Mouse (Mus musculus): ENCODE measurements around the gene T. TPM values are rescaled to one million over a fixed set of nuclear protein-coding genes. Genes with fewer than 3 reads are reported as not detected.

The T gene
- polyA plus RNA-seq, 1 experiment from 2014 or later, result 1.1 TPM

- Histone ChIP-seq H3K27me3 (ENCODE audit: control insufficient read depth, insufficient read depth, low read length) (no peaks in the 10 kb centered on the region), H3K36me3 (ENCODE audit: control insufficient read depth, insufficient read depth, low read length) (no peaks in the 10 kb centered on the region), H3K27ac (replicated peaks; ENCODE audit: low read depth, low read length) (no peak overlapping the region), H3K9me3 (ENCODE audit: control insufficient read depth, low read length) (no peaks in the 10 kb centered on the region), H3K4me2 (ENCODE audit: low read depth, severe bottlenecking) (no peak overlapping the region), H3K4me1 (ENCODE audit: control insufficient read depth, insufficient read depth, low read length) (no peaks in the 10 kb centered on the region), H3K4me3 (ENCODE audit: low read depth, low read length) (no peak overlapping the region), H3K9ac (ENCODE audit: low read length) (no peak overlapping the region)
- WGBS, result 58% methylated on average over 3 of the region's 3 CpGs
- no peak for DNase-seq (ENCODE audit: low spot score)
- ATAC-seq (ENCODE audit: insufficient number of reproducible peaks, low FRiP score, low TSS enrichment, low read depth), result no peak
Observed at GRCm38 (mm10) chr17:8444062-8444461, 9.8 kb downstream of the T start.

DNA sequence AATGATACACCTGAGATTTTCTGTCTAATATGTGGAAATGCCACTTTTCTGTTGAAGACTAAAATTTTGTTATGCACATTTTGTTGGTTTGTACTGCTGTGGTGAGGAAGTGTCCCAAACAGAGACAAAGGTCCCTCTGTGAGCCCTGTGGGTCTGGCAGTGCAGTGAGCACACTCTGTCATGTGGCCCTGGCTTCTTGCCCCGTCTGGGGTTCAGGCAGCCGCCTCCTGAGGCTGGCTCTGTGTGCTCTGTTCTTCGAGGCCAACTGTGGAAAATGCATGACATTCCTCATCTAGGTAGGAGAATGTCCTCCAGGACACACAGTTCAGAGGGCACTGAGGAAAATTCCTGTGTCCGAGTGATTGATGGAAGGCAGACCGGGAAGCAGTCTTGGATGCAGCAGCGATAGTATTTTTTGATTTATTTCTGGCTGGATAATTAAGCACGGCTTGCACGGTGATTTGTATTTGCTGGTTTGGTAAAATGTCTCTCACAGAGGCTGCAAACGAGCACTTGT lies 13.5 kb downstream of the T start:
- DNase-seq (ENCODE audit: low spot score), result no peak
- no peak overlapping the region for H3K27ac ChIP-seq (replicated peaks; ENCODE audit: low read depth, low read length)
- H3K27me3 ChIP-seq (ENCODE audit: control insufficient read depth, insufficient read depth, low read length), result no peaks in the 10 kb centered on the region
- H3K9me3 ChIP-seq (ENCODE audit: control insufficient read depth, low read length), result no peaks in the 10 kb centered on the region
- no peaks in the 10 kb centered on the region for H3K4me1 ChIP-seq (ENCODE audit: control insufficient read depth, insufficient read depth, low read length)
- H3K4me3 ChIP-seq (ENCODE audit: low read depth, low read length), result no peak overlapping the region
- no peak overlapping the region for H3K9ac ChIP-seq (ENCODE audit: low read length)
- no peak for ATAC-seq (ENCODE audit: insufficient number of reproducible peaks, low FRiP score, low TSS enrichment, low read depth)
- 17% methylated on average over 9 of the region's 9 CpGs for WGBS
- H3K4me2 ChIP-seq (ENCODE audit: low read depth, severe bottlenecking), result no peak overlapping the region
- no peaks in the 10 kb centered on the region for H3K36me3 ChIP-seq (ENCODE audit: control insufficient read depth, insufficient read depth, low read length)

- Histone ChIP-seq H3K36me3 (ENCODE audit: control insufficient read depth, insufficient read depth, low read length) (no peaks in the 10 kb centered on the region), H3K27ac (replicated peaks; ENCODE audit: low read depth, low read length) (no peak overlapping the region), H3K9ac (ENCODE audit: low read length) (no peak overlapping the region), H3K4me3 (ENCODE audit: low read depth, low read length) (no peak overlapping the region), H3K4me1 (ENCODE audit: control insufficient read depth, insufficient read depth, low read length) (no peaks in the 10 kb centered on the region), H3K27me3 (ENCODE audit: control insufficient read depth, insufficient read depth, low read length) (no peaks in the 10 kb centered on the region), H3K4me2 (ENCODE audit: low read depth, severe bottlenecking) (no peak overlapping the region), H3K9me3 (ENCODE audit: control insufficient read depth, low read length) (no peaks in the 10 kb centered on the region)
- ATAC-seq (ENCODE audit: insufficient number of reproducible peaks, low FRiP score, low TSS enrichment, low read depth), result no peak
- no peak for DNase-seq (ENCODE audit: low spot score)
- WGBS, result 56% methylated on average over 3 of the region's 3 CpGs
Observed at GRCm38 (mm10) chr17:8448324-8448723, 14.1 kb downstream of the T start.

GRCm38 (mm10) chr17:8455196-8455595 lies 21.0 kb downstream of the T start:
- Histone ChIP-seq H3K9me3 (ENCODE audit: control insufficient read depth, low read length) (no peaks in the 10 kb centered on the region; the same call in 1 of the 2 replicates), H3K27me3 (ENCODE audit: control insufficient read depth, insufficient read depth, low read length) (no peaks in the 10 kb centered on the region), H3K4me3 (ENCODE audit: low read depth, low read length) (no peak overlapping the region), H3K4me1 (ENCODE audit: control insufficient read depth, insufficient read depth, low read length) (no peaks in the 10 kb centered on the region), H3K36me3 (ENCODE audit: control insufficient read depth, insufficient read depth, low read length) (no peaks in the 10 kb centered on the region), H3K9ac (ENCODE audit: low read length) (no peak overlapping the region), H3K27ac (replicated peaks; ENCODE audit: low read depth, low read length) (no peak overlapping the region), H3K4me2 (ENCODE audit: low read depth, severe bottlenecking) (no peak overlapping the region)
- WGBS, result 57% methylated on average over 6 of the region's 6 CpGs
- no peak for DNase-seq (ENCODE audit: low spot score)
- no peak for ATAC-seq (ENCODE audit: insufficient number of reproducible peaks, low FRiP score, low TSS enrichment, low read depth)

DNA sequence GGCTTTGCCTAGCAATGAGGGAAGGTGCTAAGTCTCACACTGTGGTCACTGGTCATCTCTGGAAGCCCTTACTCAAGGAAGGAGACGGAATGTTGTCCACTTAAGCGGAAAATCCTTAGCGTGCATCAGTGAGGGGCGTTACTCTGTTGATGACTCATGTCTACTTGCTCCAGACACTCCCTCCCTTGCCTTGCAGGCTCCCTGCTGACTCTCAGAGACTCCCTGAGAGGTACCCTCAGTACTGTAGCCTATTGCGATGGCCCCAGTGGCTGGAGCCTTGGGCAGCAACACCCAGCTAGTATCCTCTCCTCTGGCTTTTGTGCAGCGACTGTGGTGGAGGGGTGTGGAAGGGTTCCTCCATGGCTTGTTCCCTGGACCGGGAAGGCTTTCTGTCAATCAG lies 21.4 kb downstream of the T start:
- Histone ChIP-seq H3K36me3 (ENCODE audit: control insufficient read depth, insufficient read depth, low read length) (no peaks in the 10 kb centered on the region), H3K4me3 (ENCODE audit: low read depth, low read length) (no peak overlapping the region), H3K27me3 (ENCODE audit: control insufficient read depth, insufficient read depth, low read length) (no peaks in the 10 kb centered on the region), H3K9me3 (ENCODE audit: control insufficient read depth, low read length) (no peaks in the 10 kb centered on the region; the same call in 1 of the 2 replicates), H3K4me2 (ENCODE audit: low read depth, severe bottlenecking) (no peak overlapping the region), H3K27ac (replicated peaks; ENCODE audit: low read depth, low read length) (no peak overlapping the region), H3K9ac (ENCODE audit: low read length) (no peak overlapping the region), H3K4me1 (ENCODE audit: control insufficient read depth, insufficient read depth, low read length) (no peaks in the 10 kb centered on the region)
- 75% methylated on average over 7 of the region's 7 CpGs for WGBS
- DNase-seq (ENCODE audit: low spot score) (no peak), ATAC-seq (ENCODE audit: insufficient number of reproducible peaks, low FRiP score, low TSS enrichment, low read depth) (no peak)

GRCm38 (mm10) chr17:8456856-8457460 lies 22.7 kb downstream of the T start:
- H3K4me2 ChIP-seq (ENCODE audit: low read depth, severe bottlenecking), result no peak overlapping the region
- no peaks in the 10 kb centered on the region for H3K36me3 ChIP-seq (ENCODE audit: control insufficient read depth, insufficient read depth, low read length)
- DNase-seq (ENCODE audit: low spot score) (no peak), ATAC-seq (ENCODE audit: insufficient number of reproducible peaks, low FRiP score, low TSS enrichment, low read depth) (no peak)
- 65% methylated on average over 9 of the region's 9 CpGs for WGBS
- no peaks in the 10 kb centered on the region; the same call in 1 of the 2 replicates for H3K9me3 ChIP-seq (ENCODE audit: control insufficient read depth, low read length)
- H3K4me3 ChIP-seq (ENCODE audit: low read depth, low read length), result no peak overlapping the region
- H3K27ac ChIP-seq (replicated peaks; ENCODE audit: low read depth, low read length), result no peak overlapping the region
- no peaks in the 10 kb centered on the region for H3K4me1 ChIP-seq (ENCODE audit: control insufficient read depth, insufficient read depth, low read length)
- no peaks in the 10 kb centered on the region for H3K27me3 ChIP-seq (ENCODE audit: control insufficient read depth, insufficient read depth, low read length)
- no peak overlapping the region for H3K9ac ChIP-seq (ENCODE audit: low read length)

DNA sequence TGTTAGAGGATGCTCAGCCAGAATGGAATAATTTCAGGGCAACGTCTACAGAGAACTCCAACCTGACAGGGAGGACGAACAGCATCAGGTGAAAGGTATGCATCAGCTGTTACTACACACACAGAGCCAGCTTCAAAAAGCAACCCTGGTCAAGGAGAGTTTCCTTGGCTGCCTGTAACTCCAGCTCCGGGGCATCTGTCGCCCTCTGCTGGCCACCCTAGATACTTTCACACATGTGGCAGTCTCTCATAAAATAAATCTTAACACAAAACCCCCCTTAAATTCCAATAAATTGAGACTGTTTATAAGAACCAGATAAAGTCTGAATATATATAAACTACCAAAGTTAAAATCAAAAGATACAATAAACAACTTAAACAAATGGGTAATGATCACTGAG lies 27.3 kb downstream of the T start:
- 4% methylated on average over 4 of the region's 4 CpGs for WGBS
- Histone ChIP-seq H3K4me1 (ENCODE audit: control insufficient read depth, insufficient read depth, low read length) (no peaks in the 10 kb centered on the region), H3K9ac (ENCODE audit: low read length) (no peak overlapping the region), H3K36me3 (ENCODE audit: control insufficient read depth, insufficient read depth, low read length) (no peaks in the 10 kb centered on the region), H3K27me3 (ENCODE audit: control insufficient read depth, insufficient read depth, low read length) (peaks cover 2% of the 10 kb centered on the region; the same call in 1 of the 2 replicates), H3K27ac (replicated peaks; ENCODE audit: low read depth, low read length) (no peak overlapping the region), H3K4me3 (ENCODE audit: low read depth, low read length) (no peak overlapping the region), H3K4me2 (ENCODE audit: low read depth, severe bottlenecking) (no peak overlapping the region), H3K9me3 (ENCODE audit: control insufficient read depth, low read length) (no peaks in the 10 kb centered on the region)
- DNase-seq (ENCODE audit: low spot score), result peak; percentile 78
- ATAC-seq (ENCODE audit: insufficient number of reproducible peaks, low FRiP score, low TSS enrichment, low read depth), result no peak

- DNase-seq (ENCODE audit: low spot score) (peak; percentile 85), ATAC-seq (ENCODE audit: insufficient number of reproducible peaks, low FRiP score, low TSS enrichment, low read depth) (peak; percentile 26; the same call in 1 of the 2 replicates)
- no peak overlapping the region for H3K27ac ChIP-seq (replicated peaks; ENCODE audit: low read depth, low read length)
- no peak overlapping the region for H3K9ac ChIP-seq (ENCODE audit: low read length)
- H3K9me3 ChIP-seq (ENCODE audit: control insufficient read depth, low read length), result no peaks in the 10 kb centered on the region
- H3K4me2 ChIP-seq (ENCODE audit: low read depth, severe bottlenecking), result no peak overlapping the region
- H3K36me3 ChIP-seq (ENCODE audit: control insufficient read depth, insufficient read depth, low read length), result no peaks in the 10 kb centered on the region
- no peak overlapping the region for H3K4me3 ChIP-seq (ENCODE audit: low read depth, low read length)
- 25% methylated on average over 9 of the region's 9 CpGs for WGBS
- no peaks in the 10 kb centered on the region for H3K4me1 ChIP-seq (ENCODE audit: control insufficient read depth, insufficient read depth, low read length)
- peaks cover 2% of the 10 kb centered on the region for H3K27me3 ChIP-seq (ENCODE audit: control insufficient read depth, insufficient read depth, low read length)
Observed at GRCm38 (mm10) chr17:8463482-8464128, 29.4 kb downstream of the T start.

All from limb, embryonic 11.5 days (tissue).